Mouse (Mus musculus) embryonic facial prominence, embryonic 10.5 days (tissue): ENCODE measurements around the gene Ten1. TPM values are rescaled to one million over a fixed set of nuclear protein-coding genes. Genes with fewer than 3 reads are reported as not detected.

Experiments
- DNase-seq: peaks from one replicate; pipeline ENCODE4 v3.0.0-alpha.2; 2017; ENCODE audit warnings: low spot score
- H3K27ac ChIP-seq: fragments of 300-500 bp; sonication (generic); replicated peaks from 2 replicates; pipeline ENCODE4 v1.5.1; 2016; ENCODE audit warnings: mild to moderate bottlenecking
- H3K27me3 ChIP-seq: fragments of 300-500 bp; sonication (generic); replicated peaks from 2 replicates; pipeline ENCODE4 v1.6.1; 2016; ENCODE audit warnings: low read depth, mild to moderate bottlenecking; ENCODE audit not compliant: poor library complexity, severe bottlenecking
- H3K36me3 ChIP-seq: fragments of 300-500 bp; sonication (generic); replicated peaks from 2 replicates; pipeline ENCODE4 v1.6.1; 2016; ENCODE audit warnings: mild to moderate bottlenecking, moderate library complexity
- H3K4me1 ChIP-seq: fragments of 300-500 bp; sonication (generic); 2 replicates; pipeline ENCODE4 v1.6.1; 2016
- H3K4me3 ChIP-seq: fragments of 300-500 bp; sonication (generic); 2 replicates; pipeline ENCODE4 v1.5.1; 2016; ENCODE audit warnings: mild to moderate bottlenecking, moderate library complexity
- H3K9me3 ChIP-seq: fragments of 300-500 bp; sonication (generic); 2 replicates; pipeline ENCODE4 v1.6.1; 2016; ENCODE audit warnings: mild to moderate bottlenecking
- WGBS: fragments of 180-500 bp; shearing (Covaris S2); methylation state at CpG from one replicate; pipeline ENCODE4 v1.1.7; 2016; 5-methylcytosine and 5-hydroxymethylcytosine counted together
- polyA plus RNA-seq: library from polyadenylated mRNA; unstranded; fragments of >200 nt; fragmentation: Nextera tagmentation; extraction: Ambion mirVana; gene quantifications from 2 replicates; pipeline ENCODE4 v1.2.1, GENCODE M21; 2016

The Ten1 gene
- polyA plus RNA-seq, 1 experiment from 2014 or later, result 65.6 TPM

DNA sequence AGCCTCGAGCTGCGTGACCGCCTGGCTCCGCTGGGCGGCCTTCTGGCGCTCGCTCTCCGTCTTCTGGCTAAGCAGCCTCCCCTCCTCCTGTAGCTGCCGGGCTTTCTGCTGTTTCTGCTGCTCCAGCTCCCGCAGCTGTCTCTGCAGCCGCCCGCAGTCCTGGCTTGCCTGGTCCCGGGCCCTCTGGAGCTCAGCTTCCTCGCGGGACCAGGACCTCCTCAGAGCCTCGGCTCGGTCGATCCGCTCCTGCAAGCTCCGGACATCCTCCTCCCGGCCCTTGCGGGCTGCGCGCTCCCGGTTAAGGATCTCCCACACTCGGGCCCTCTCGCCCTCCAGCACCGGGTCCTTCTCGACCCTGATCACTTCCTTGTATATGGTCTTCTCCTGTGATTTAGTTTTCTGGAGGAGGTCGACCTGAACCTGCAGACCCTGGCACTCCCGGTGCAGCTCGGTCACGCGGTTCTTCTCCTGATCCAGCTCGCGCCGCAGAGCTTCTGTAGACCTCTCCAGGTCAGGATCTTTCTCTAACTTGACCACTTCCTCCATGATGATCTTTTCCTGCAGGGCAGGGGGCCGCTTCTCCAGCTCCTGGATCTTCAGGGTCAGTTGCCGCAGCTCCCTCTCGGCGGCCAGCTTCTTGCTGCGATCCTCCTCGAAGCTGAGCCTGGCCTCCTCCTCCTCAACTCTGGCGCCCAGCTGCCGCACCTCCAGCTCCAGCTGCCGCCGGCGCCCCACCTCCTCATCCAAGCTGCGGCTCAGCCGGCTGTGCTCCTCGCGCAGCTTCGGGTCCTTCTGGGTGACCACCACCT, 23.5 kb downstream of the Ten1 start:
- H3K27ac ChIP-seq, result peak overlapping the region; percentile 60; the same call in 1 of the 2 replicates
- 12% methylated on average over 53 of the region's 53 CpGs for WGBS
- peaks cover 41% of the 10 kb centered on the region for H3K4me1 ChIP-seq
- H3K4me3 ChIP-seq, result peak overlapping the region; percentile 55
- H3K9me3 ChIP-seq, result peaks cover 18% of the 10 kb centered on the region
- H3K36me3 ChIP-seq, result peaks cover 23% of the 10 kb centered on the region; the same call in 1 of the 2 replicates
- peaks cover 64% of the 10 kb centered on the region for H3K27me3 ChIP-seq
- DNase-seq, result peak; percentile 68

DNA sequence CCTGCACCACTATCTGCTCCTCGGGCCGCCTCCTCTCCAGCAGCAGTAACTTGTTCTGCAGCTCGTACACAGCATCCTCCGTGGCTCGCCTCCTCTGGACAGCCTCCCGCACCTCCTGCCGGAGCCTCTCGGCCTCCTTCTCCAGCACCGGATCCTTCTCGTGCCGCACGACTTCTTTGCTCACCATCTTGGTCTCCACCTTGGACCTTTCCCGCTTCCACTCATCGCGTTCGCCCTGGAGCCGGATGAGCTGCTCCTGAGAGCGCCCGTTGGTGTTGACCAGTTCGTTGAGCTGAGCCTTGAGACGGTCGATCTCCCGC, 24.0 kb downstream of the Ten1 start:
- Histone ChIP-seq H3K4me1 (peaks cover 43% of the 10 kb centered on the region), H3K27ac (peak overlapping the region; percentile 60; the same call in 1 of the 2 replicates), H3K9me3 (peaks cover 18% of the 10 kb centered on the region), H3K4me3 (peak overlapping the region; percentile 55), H3K27me3 (peaks cover 67% of the 10 kb centered on the region), H3K36me3 (peaks cover 23% of the 10 kb centered on the region; the same call in 1 of the 2 replicates)
- DNase-seq, result no peak
- WGBS, result 16% methylated on average over 23 of the region's 23 CpGs

DNA sequence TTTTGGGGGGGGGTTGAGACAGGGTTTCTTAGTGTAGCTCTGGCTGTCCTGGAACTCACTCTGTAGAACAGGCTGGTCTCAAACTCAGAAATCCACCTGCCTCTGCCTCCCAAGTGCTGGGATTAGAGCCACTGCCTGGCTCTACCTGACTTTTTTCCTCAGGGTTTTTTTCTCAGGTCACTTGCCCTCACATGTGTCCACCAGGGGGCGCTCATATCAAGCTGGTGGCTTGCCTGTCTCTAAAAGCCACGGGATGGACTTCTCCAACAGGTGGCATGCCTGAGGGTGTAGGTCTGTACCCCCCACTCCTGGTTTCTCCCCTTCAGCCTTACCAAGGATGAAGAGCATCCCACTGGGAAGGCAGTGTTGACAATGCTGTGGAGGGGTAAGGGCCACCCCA, 27.8 kb downstream of the Ten1 start:
- Histone ChIP-seq H3K36me3 (peaks cover 16% of the 10 kb centered on the region; the same call in 1 of the 2 replicates), H3K4me3 (no peak overlapping the region), H3K27ac (no peak overlapping the region), H3K9me3 (peaks cover 14% of the 10 kb centered on the region), H3K27me3 (peaks cover 66% of the 10 kb centered on the region), H3K4me1 (peaks cover 49% of the 10 kb centered on the region)
- WGBS, result 1% methylated on average over 2 of the region's 2 CpGs
- peak; percentile 87 for DNase-seq

DNA sequence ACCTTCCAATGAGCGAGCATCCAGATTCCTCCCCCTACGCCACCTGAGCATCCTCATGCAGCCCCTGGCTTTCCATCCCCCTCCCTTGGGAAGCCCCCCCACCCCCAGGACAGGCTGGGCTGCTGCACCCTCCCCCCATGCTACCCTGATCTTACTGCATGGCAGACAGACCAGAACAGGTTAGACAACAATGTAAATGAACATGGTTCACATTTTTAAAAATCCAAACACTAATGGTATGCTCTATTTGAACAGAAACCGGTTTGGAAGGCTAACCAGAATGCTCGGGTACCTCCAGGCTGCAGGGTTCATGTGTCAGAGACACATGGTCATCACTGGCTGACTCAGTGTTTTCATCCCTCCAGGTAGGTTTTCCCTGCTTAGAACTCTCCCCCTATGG, 30.0 kb downstream of the Ten1 start:
- H3K27me3 ChIP-seq, result peaks cover 61% of the 10 kb centered on the region
- no peak overlapping the region for H3K27ac ChIP-seq
- no peak overlapping the region for H3K4me3 ChIP-seq
- peaks cover 9% of the 10 kb centered on the region; the same call in 1 of the 2 replicates for H3K36me3 ChIP-seq
- no peak for DNase-seq
- 72% methylated on average over 4 of the region's 4 CpGs for WGBS
- peaks cover 43% of the 10 kb centered on the region for H3K4me1 ChIP-seq
- peaks cover 8% of the 10 kb centered on the region for H3K9me3 ChIP-seq

DNA sequence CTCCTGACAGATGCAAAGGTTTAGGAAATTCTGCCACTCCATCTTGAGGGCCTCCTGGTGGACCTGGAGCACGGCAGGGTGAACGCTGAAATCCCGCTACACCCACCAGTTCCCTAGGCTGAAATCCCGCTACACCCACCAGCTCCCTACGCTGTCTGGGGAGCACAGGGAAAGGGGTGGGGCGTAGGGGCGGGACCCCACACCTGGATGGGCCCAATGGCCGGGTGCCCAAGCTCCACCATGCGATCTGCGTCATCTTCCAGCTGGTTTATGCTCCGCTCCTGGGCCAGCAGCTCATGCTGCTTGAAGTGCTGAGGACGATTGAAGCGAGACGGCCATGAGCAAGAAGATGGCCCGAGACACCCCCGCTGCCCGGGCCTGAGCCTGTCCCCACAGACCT, 33.8 kb downstream of the Ten1 start:
- peak overlapping the region; percentile 35 for H3K4me3 ChIP-seq
- no peaks in the 10 kb centered on the region for H3K36me3 ChIP-seq
- no peaks in the 10 kb centered on the region for H3K9me3 ChIP-seq
- no peak overlapping the region; the same call in 1 of the 2 replicates for H3K27ac ChIP-seq
- peaks cover 71% of the 10 kb centered on the region for H3K27me3 ChIP-seq
- DNase-seq, result peak; percentile 45
- H3K4me1 ChIP-seq, result peaks cover 47% of the 10 kb centered on the region
- 24% methylated on average over 17 of the region's 17 CpGs for WGBS

DNA sequence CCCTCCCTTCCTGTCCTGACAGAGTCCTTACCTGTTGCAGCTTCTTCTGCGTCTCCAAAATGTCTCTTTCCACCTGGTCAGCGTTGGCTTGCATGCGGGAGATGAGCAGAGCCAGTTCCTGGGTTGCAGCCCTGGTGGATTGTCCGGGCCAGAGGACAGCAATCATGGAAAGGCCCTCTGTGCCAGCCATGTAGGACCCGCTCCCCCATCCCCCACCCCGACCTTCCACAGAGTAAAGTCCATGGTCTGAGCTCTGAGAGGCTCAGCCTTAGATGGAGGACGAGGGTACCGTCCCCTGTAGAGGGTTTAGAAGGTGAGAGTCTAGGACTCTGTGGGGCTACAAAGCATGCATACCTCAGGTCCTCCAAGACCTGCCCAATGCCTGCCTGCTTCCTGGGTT, 36.2 kb downstream of the Ten1 start:
- Histone ChIP-seq H3K27ac (no peak overlapping the region), H3K27me3 (peaks cover 87% of the 10 kb centered on the region)
- no peak for DNase-seq

DNA sequence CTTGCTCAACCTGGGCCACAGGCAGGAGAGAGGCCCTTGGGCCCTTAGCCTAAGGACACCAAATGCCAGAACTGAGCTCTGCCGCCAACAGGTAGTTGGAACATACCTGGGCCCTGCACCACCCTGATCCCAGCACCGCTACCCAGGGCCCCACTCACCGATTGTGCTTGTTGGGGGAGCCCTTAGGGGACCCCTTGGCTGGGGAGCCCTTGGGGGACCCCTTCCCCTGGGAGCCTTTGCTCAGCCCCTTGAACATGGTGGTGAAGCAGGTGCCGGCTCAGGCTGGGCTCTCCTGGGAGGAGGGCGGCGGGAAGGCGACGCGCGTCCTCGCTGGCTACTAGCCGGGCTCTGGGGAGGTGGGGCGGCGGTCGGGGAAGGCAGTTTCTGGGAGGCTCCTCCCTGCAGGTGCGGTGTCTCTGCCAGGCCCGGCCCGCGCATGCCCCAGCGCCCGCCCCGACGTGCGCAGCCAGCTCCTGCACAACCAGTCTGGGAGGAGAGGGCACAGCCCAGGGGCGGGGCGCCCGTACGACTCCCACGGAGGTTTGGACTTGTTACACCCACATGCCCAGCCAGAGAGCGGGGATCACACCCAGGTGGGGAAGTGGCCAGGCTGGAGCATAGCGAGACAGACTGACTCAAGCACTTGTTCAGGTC, 39.2 kb downstream of the Ten1 start, which contains the start of gene Evpl:
Gene Evpl, minus strand, starts transcription at position 336 of the 654 bp plus-strand sequence.
- Histone ChIP-seq H3K9me3 (no peaks in the 10 kb centered on the region), H3K27ac (peak within 1 kb of the TSS; percentile 48; the same call in 1 of the 2 replicates), H3K4me1 (peaks cover 48% of the 10 kb centered on the region), H3K27me3 (peaks cover 68% of the 10 kb centered on the region), H3K36me3 (peaks cover 2% of the 10 kb centered on the region; the same call in 1 of the 2 replicates), H3K4me3 (peak within 1 kb of the TSS; percentile 42)
- WGBS, result 16% methylated on average over 31 of the region's 31 CpGs
- peak; percentile 60 for DNase-seq

More for the DNA sequence above, 36.2 kb downstream of the Ten1 start:
- Histone ChIP-seq H3K4me1 (peaks cover 41% of the 10 kb centered on the region), H3K36me3 (no peaks in the 10 kb centered on the region), H3K4me3 (no peak overlapping the region), H3K9me3 (no peaks in the 10 kb centered on the region)
- 90% methylated on average over 8 of the region's 8 CpGs for WGBS

DNA sequence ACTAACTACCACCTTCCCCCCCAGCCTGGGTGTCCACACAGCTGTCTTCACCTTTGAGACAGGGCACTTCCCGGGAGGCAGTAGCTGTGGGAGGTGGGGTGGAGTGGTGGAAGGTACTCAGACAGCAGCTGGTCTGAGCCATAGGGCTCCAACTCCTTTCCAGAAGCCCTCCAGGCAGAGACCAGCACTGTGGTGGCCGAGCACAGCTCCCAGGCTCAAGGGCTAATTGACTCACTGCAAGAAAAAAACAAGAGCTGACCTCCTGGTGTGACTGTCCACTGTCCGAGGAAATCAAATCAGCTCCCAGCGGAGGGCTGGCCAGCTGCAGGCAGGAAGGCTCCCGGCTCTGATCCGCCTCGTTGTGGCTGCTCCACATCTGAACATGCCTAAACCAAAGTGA, 41.1 kb downstream of the Ten1 start:
- peak; percentile 45 for DNase-seq
- H3K4me3 ChIP-seq, result peak overlapping the region; percentile 18; the same call in 1 of the 2 replicates
- 8% methylated on average over 7 of the region's 7 CpGs for WGBS
- H3K36me3 ChIP-seq, result peaks cover 22% of the 10 kb centered on the region
- H3K9me3 ChIP-seq, result no peaks in the 10 kb centered on the region
- H3K4me1 ChIP-seq, result peaks cover 55% of the 10 kb centered on the region
- peaks cover 48% of the 10 kb centered on the region for H3K27me3 ChIP-seq
- peak overlapping the region; percentile 69 for H3K27ac ChIP-seq

DNA sequence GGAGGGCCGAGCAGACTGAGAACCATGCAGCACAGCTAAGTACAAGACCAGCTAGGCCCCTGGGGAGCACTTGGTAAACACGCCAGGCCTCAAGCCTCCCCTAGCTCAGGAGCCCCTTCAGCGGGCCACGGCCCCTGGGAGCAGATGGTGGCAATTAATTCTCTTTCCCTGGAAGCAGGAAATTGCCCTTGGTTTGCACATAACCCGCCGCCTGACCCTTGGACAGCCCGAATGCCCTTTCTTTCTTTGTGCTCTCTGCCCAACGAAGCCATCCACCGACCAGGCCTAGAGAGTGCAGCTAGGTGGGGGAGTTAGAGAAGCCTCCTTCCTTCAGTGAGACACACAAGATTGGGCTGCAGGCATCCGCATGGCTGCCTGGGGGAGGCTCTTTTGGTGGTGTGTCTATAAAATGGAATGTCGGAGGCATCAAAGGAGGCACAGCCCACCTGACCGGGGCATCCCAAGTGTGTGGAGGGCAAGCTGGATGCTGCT, 43.1 kb downstream of the Ten1 start:
- WGBS, result 22% methylated on average over 12 of the region's 12 CpGs
- Histone ChIP-seq H3K4me1 (peaks cover 55% of the 10 kb centered on the region), H3K27me3 (peaks cover 30% of the 10 kb centered on the region), H3K27ac (peak overlapping the region; percentile 87), H3K9me3 (no peaks in the 10 kb centered on the region), H3K36me3 (peaks cover 41% of the 10 kb centered on the region), H3K4me3 (peak overlapping the region; percentile 16; the same call in 1 of the 2 replicates)
- DNase-seq, result peak; percentile 84

DNA sequence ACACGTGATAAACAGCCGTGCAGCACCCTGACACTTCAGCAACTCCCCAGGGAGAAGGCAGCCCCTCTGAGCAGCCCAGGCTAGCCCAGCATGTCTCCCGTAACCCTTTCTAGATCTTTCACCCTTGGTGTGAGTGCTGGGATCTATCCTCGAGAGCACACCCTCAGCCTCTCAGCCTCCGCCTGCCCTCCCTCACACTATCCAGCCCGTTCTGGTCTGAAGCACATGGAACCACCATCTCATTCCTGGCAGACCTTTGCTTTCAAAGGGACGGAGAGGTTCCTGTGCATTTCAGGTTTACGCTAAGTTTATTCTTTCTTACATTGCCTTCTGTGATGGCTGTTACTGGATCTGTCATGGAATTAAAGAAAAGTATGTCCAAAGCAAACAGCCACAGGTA, 45.9 kb downstream of the Ten1 start:
- no peak overlapping the region for H3K4me3 ChIP-seq
- H3K36me3 ChIP-seq, result peaks cover 69% of the 10 kb centered on the region
- no peak overlapping the region for H3K27ac ChIP-seq
- 86% methylated on average over 8 of the region's 8 CpGs for WGBS
- no peak for DNase-seq
- peaks cover 39% of the 10 kb centered on the region for H3K4me1 ChIP-seq
- H3K9me3 ChIP-seq, result no peaks in the 10 kb centered on the region
- peaks cover 3% of the 10 kb centered on the region; the same call in 1 of the 2 replicates for H3K27me3 ChIP-seq

DNA sequence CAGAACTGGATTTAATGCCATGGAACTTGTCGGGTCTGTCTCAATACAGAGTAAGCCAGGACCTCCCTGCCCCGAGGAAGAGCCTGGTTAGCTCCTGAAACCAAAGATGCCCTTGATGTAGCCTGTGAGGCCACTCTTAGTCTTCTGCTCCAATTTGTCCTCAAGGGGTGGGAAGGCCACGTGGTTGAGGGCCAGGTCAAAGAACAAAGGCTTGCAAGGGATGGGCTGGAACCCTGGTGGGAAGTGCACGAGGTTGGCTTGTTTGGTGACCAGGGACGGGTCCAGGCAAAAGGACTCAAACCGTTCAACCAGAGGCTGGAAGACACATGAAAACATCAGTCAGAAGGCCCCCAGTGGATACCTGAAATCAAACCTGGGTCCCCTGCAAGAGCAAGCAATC, 47.0 kb downstream of the Ten1 start:
- 82% methylated on average over 6 of the region's 6 CpGs for WGBS
- H3K4me3 ChIP-seq, result no peak overlapping the region
- H3K9me3 ChIP-seq, result no peaks in the 10 kb centered on the region
- H3K27me3 ChIP-seq, result no peaks in the 10 kb centered on the region
- no peak for DNase-seq
- H3K4me1 ChIP-seq, result peaks cover 33% of the 10 kb centered on the region
- peaks cover 80% of the 10 kb centered on the region for H3K36me3 ChIP-seq
- H3K27ac ChIP-seq, result no peak overlapping the region

DNA sequence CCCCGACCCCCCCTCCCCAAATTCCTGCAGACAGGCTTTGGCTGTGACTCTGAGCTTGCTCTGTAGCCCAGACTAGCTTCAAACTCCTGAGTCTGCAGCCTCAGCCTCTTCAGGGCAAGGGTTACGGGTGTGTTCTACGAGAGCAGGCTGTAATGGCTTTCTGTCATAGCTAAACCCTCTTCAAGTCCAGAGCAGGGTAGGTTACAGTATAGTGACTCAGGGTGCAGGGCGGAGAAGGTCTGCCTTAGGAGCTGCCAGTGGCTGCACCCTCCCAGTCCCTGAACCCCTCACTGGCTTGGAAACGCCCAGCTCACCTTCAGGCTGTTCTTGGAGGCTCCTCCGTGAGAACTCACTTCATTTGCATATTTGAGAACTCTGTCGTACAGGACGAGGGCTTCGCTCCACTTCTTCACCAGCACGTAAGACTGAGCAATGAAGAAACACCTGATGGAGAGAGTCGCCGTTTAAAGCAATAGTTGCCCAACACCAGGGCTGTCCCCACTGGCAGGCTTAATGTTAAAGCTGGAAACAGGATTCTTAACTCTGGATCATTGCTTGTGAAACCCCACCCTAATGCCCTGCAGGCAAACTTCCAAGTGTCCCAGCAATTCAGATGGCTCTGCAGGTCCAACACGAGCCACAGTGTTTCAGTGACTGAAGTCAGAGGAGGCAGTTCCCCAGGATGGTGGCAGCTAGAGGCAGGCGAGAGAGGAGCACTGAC, 49.0 kb downstream of the Ten1 start:
- DNase-seq, result no peak
- peaks cover 100% of the 10 kb centered on the region for H3K36me3 ChIP-seq
- no peak overlapping the region for H3K27ac ChIP-seq
- 82% methylated on average over 14 of the region's 14 CpGs for WGBS
- no peaks in the 10 kb centered on the region for H3K9me3 ChIP-seq
- H3K27me3 ChIP-seq, result no peaks in the 10 kb centered on the region
- peaks cover 15% of the 10 kb centered on the region for H3K4me1 ChIP-seq
- no peak overlapping the region for H3K4me3 ChIP-seq
